Mouse (Mus musculus) splenic B cell, adult 2 months (primary cell): Measurements from ENCODE around the gene Kif3a.

Source experiments
- DNase-seq: peaks from one replicate; pipeline ENCODE4 v3.0.0-alpha.2; 2011; ENCODE audit warnings: low read depth, low spot score
- H3K27me3 ChIP-seq: 2 replicates; pipeline ENCODE4 v1.6.1; 2012; ENCODE audit warnings: mild to moderate bottlenecking, low read length, moderate library complexity, mixed read lengths; ENCODE audit not compliant: control insufficient read depth, poor library complexity, insufficient read depth, severe bottlenecking
- H3K36me3 ChIP-seq: 2 replicates; pipeline ENCODE4 v1.6.1; 2012; ENCODE audit warnings: mild to moderate bottlenecking, low read length, moderate library complexity, mixed read lengths; ENCODE audit not compliant: control insufficient read depth, poor library complexity, insufficient read depth, severe bottlenecking

Gene Kif3a

GRCm38 (mm10) chr11:53567224-53568014, at the start of gene Kif3a:
Kif3a (plus strand) TSS chr11:53567379.
- H3K36me3 ChIP-seq = no peaks in the 10 kb centered on the region
- DNase-seq = peak; percentile 95
- H3K27me3 ChIP-seq = no peaks in the 10 kb centered on the region

GRCm38 (mm10) chr11:53518759-53519158, 48.4 kb upstream of the Kif3a start:
- H3K27me3 ChIP-seq = no peaks in the 10 kb centered on the region
- DNase-seq = no peak

GRCm38 (mm10) chr11:53519207-53520121, 47.7 kb upstream of the Kif3a start, which contains the start of gene Sept8:
Sept8 (plus strand) TSS chr11:53519257.
- peak; percentile 11 for DNase-seq
- no peaks in the 10 kb centered on the region for H3K27me3 ChIP-seq
- no peaks in the 10 kb centered on the region for H3K36me3 ChIP-seq

More at GRCm38 (mm10) chr11:53518759-53519158, 48.4 kb upstream of the Kif3a start:
- H3K36me3 ChIP-seq = no peaks in the 10 kb centered on the region

GRCm38 (mm10) chr11:53520122-53520978, 46.8 kb upstream of the Kif3a start:
- no peaks in the 10 kb centered on the region for H3K36me3 ChIP-seq
- no peaks in the 10 kb centered on the region for H3K27me3 ChIP-seq
- no peak for DNase-seq

- Histone ChIP-seq H3K27me3 (no peaks in the 10 kb centered on the region), H3K36me3 (no peaks in the 10 kb centered on the region)
- DNase-seq = no peak
Measured at GRCm38 (mm10) chr11:53521120-53521820, 45.9 kb upstream of the Kif3a start.

GRCm38 (mm10) chr11:53521821-53522131, 45.4 kb upstream of the Kif3a start:
- no peak for DNase-seq
- H3K27me3 ChIP-seq = no peaks in the 10 kb centered on the region
- H3K36me3 ChIP-seq = no peaks in the 10 kb centered on the region

GRCm38 (mm10) chr11:53522362-53522761, 44.8 kb upstream of the Kif3a start:
- no peaks in the 10 kb centered on the region for H3K36me3 ChIP-seq
- no peak for DNase-seq
- H3K27me3 ChIP-seq = no peaks in the 10 kb centered on the region

- no peaks in the 10 kb centered on the region for H3K27me3 ChIP-seq
- no peaks in the 10 kb centered on the region for H3K36me3 ChIP-seq
- DNase-seq = no peak
Measured at GRCm38 (mm10) chr11:53522930-53523329, 44.2 kb upstream of the Kif3a start.

- Histone ChIP-seq H3K27me3 (no peaks in the 10 kb centered on the region), H3K36me3 (no peaks in the 10 kb centered on the region)
- DNase-seq = no peak
Measured at GRCm38 (mm10) chr11:53523545-53524405, 43.4 kb upstream of the Kif3a start.

- Histone ChIP-seq H3K36me3 (no peaks in the 10 kb centered on the region), H3K27me3 (no peaks in the 10 kb centered on the region)
- DNase-seq = peak; percentile 11
Measured at GRCm38 (mm10) chr11:53524905-53525304, 42.3 kb upstream of the Kif3a start.

- no peak for DNase-seq
- Histone ChIP-seq H3K36me3 (no peaks in the 10 kb centered on the region), H3K27me3 (no peaks in the 10 kb centered on the region)
Measured at GRCm38 (mm10) chr11:53525461-53525860, 41.7 kb upstream of the Kif3a start.

- no peaks in the 10 kb centered on the region for H3K36me3 ChIP-seq
- DNase-seq = no peak
- H3K27me3 ChIP-seq = no peaks in the 10 kb centered on the region
Measured at GRCm38 (mm10) chr11:53528397-53529252, 38.6 kb upstream of the Kif3a start.

GRCm38 (mm10) chr11:53529253-53529557, 38.0 kb upstream of the Kif3a start:
- no peaks in the 10 kb centered on the region for H3K27me3 ChIP-seq
- no peaks in the 10 kb centered on the region for H3K36me3 ChIP-seq
- no peak for DNase-seq
